Comparison of ENCODE assay signal across 8 mouse cellular contexts in genomic region chr7:110222583-110223182, GRCm38 (mm10). TPM values are rescaled to one million over a fixed set of nuclear protein-coding genes. Genes with fewer than 3 reads are reported as not detected.
DNase-seq lines count a peak whose midpoint lies in the region; ATAC-seq and TF ChIP-seq lines count a peak whose summit lies in the region.

No protein-coding gene starts in this region.

- TF ChIP-seq POLR2A in cerebellum, adult 2 months (IDR thresholded peaks at IDR 0.05; ENCODE audit: borderline replicate concordance, insufficient read depth, low read length), result no peak

- 10% methylated on average over 12 of the region's 12 CpGs for WGBS in lung, embryonic 16.5 days
- WGBS in limb, embryonic 10.5 days, result 21% methylated on average over 12 of the region's 12 CpGs
- WGBS in neural tube, embryonic 15.5 days, result 14% methylated on average over 12 of the region's 12 CpGs
- 29% methylated on average over 12 of the region's 12 CpGs for WGBS in cerebellum, adult 2 months

- no peaks in the 10 kb centered on the region for H3K27me3 ChIP-seq in lung, embryonic 16.5 days (ENCODE audit: control insufficient read depth, insufficient read depth, low read depth, low read length)
- H3K27me3 ChIP-seq in limb, embryonic 10.5 days (ENCODE audit: low read depth, poor library complexity, severe bottlenecking), result no peaks in the 10 kb centered on the region
- peaks cover 2% of the 10 kb centered on the region; the same call in 1 of the 2 replicates for H3K27me3 ChIP-seq in neural tube, embryonic 15.5 days (replicated peaks)
- H3K27me3 ChIP-seq in cerebellum, adult 2 months (ENCODE audit: control insufficient read depth, insufficient read depth, low read length), result no peaks in the 10 kb centered on the region

- no peak for TF ChIP-seq CTCF in cerebellum, adult 2 months (IDR thresholded peaks at IDR 0.05; ENCODE audit: borderline replicate concordance, insufficient read depth, low read depth, low read length)

- DNase-seq in lung, postnatal 4 days, result no peak
- DNase-seq in embryo, embryonic 9.5 days (ENCODE audit: extremely low spot score), result peak; percentile 35
- DNase-seq in limb, embryonic 10.5 days (ENCODE audit: low spot score), result peak; percentile 40
- DNase-seq in cerebellum, adult 2 months, result no peak
- no peak for DNase-seq in left cerebral cortex, postnatal 14 days (ENCODE audit: low spot score in 2 of 2)
- no peak for DNase-seq in cerebellum, postnatal 25 days

- peaks cover 11% of the 10 kb centered on the region for H3K4me1 ChIP-seq in lung, embryonic 16.5 days (replicated peaks; ENCODE audit: control insufficient read depth, insufficient read depth, low read length)
- peaks cover 19% of the 10 kb centered on the region for H3K4me1 ChIP-seq in limb, embryonic 10.5 days
- H3K4me1 ChIP-seq in neural tube, embryonic 15.5 days, result peaks cover 14% of the 10 kb centered on the region; the same call in 1 of the 2 replicates
- H3K4me1 ChIP-seq in cerebellum, adult 2 months (ENCODE audit: control insufficient read depth, insufficient read depth, low read length), result no peaks in the 10 kb centered on the region

- H3K4me2 ChIP-seq in lung, embryonic 16.5 days (ENCODE audit: low read depth, low read length), result peak overlapping the region; percentile 89
- H3K4me2 ChIP-seq in neural tube, embryonic 15.5 days, result peak overlapping the region; percentile 98

- peak overlapping the region; percentile 95 for H3K9ac ChIP-seq in lung, embryonic 16.5 days (ENCODE audit: low read length)
- no peak overlapping the region for H3K9ac ChIP-seq in neural tube, embryonic 15.5 days (replicated peaks)

- H3K27ac ChIP-seq in lung, embryonic 16.5 days (ENCODE audit: low read length), result no peak overlapping the region
- H3K27ac ChIP-seq in limb, embryonic 10.5 days, result peak overlapping the region; percentile 95
- no peak overlapping the region; the same call in 1 of the 2 replicates for H3K27ac ChIP-seq in neural tube, embryonic 15.5 days (replicated peaks)
- no peak overlapping the region for H3K27ac ChIP-seq in cerebellum, adult 2 months (ENCODE audit: insufficient read depth, low read length)

- peak overlapping the region; percentile 85 for H3K4me3 ChIP-seq in lung, embryonic 16.5 days (ENCODE audit: low read length)
- H3K4me3 ChIP-seq in limb, embryonic 10.5 days, result peak overlapping the region; percentile 75
- H3K4me3 ChIP-seq in neural tube, embryonic 15.5 days (replicated peaks), result peak overlapping the region; percentile 86
- H3K4me3 ChIP-seq in cerebellum, adult 2 months (replicated peaks; ENCODE audit: insufficient read depth, low read depth, low read length), result no peak overlapping the region

- peaks cover 4% of the 10 kb centered on the region for H3K36me3 ChIP-seq in lung, embryonic 16.5 days (ENCODE audit: control insufficient read depth, insufficient read depth, low read length)
- peaks cover 20% of the 10 kb centered on the region for H3K36me3 ChIP-seq in limb, embryonic 10.5 days
- H3K36me3 ChIP-seq in neural tube, embryonic 15.5 days, result no peaks in the 10 kb centered on the region

- H3K9me3 ChIP-seq in lung, embryonic 16.5 days (ENCODE audit: control insufficient read depth, low read length), result no peaks in the 10 kb centered on the region
- H3K9me3 ChIP-seq in limb, embryonic 10.5 days (replicated peaks), result no peaks in the 10 kb centered on the region
- H3K9me3 ChIP-seq in neural tube, embryonic 15.5 days (replicated peaks), result no peaks in the 10 kb centered on the region

- no peak for ATAC-seq in lung, embryonic 16.5 days (ENCODE audit: low read depth)
- ATAC-seq in neural tube, embryonic 15.5 days (ENCODE audit: low FRiP score), result no peak

- intact Hi-C loops in left cerebral cortex, postnatal 14 days (cut with DNase I), result loop anchor here (5.0 kb wide), 1 partner anchor 40 kb away; no protein-coding TSS in a partner anchor

RNA-seq across cellular contexts. Expression of gene Swap70, which starts 1.2 kb away (rescaled TPM):
- 39.4 and 40.6 TPM in 2 replicates for polyA plus RNA-seq in lung, embryonic 16.5 days (2015; fragmentation: Nextera tagmentation; extraction: Ambion mirVana)
- 32.8 and 34.8 TPM in 2 replicates for polyA plus RNA-seq in limb, embryonic 10.5 days (2016; fragmentation: Nextera tagmentation; extraction: Ambion mirVana)
- 11.9 and 17.2 TPM in 2 replicates for polyA plus RNA-seq in neural tube, embryonic 15.5 days (2015; fragmentation: Nextera tagmentation; extraction: Ambion mirVana)
- 5.2 and 5.4 TPM in 2 replicates for polyA plus RNA-seq in cerebellum, adult 2 months (2012; rRNA removed)
- 10 to 100 TPM; 12.5 to 14.3 TPM for total RNA-seq in left cerebral cortex, postnatal 14 days (2021)

Comparison
In these comparisons a context has a peak if more than half of its experiments do, and no peak if none do; other contexts are left out.
1. DNase-seq: peak in embryo, embryonic 9.5 days (single experiment) and limb, embryonic 10.5 days (single experiment); none in lung, postnatal 4 days (0 of 2), cerebellum, adult 2 months (0 of 2), left cerebral cortex, postnatal 14 days (0 of 2) and cerebellum, postnatal 25 days (0 of 2).